Mouse (Mus musculus): ENCODE results near the gene Map1s.

DNA sequence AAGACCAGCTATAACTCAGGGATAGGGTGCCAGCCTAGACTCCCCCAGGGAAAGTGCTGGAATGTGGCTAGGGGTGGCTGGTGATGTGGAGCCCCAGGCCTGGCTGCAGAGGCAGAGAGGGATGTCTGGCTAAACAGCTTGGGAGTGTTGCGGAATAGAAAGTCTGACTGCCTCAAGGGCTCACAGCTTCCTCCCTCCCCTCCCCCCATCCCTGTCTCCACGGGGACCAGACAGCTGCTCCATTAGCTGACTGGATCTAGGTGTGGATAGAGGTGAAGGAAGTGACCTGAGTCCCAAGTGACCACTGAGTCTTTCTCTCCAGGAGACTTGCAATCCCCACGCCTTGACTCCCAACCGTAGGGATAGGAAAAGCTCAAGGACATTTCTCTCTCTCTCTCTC is 2.6 kb upstream of the Map1s start:
- TF ChIP-seq GATA1 (IDR thresholded peaks at IDR 0.05; ENCODE audit: low read length) (no peak), TAL1 (IDR thresholded peaks at IDR 0.05; ENCODE audit: low read length) (no peak)
